ENCODE assay signal across 16 mouse cellular contexts in genomic region chr4:107856958-107857686, GRCm38 (mm10). TPM values are rescaled to one million over a fixed set of nuclear protein-coding genes. Genes with fewer than 3 reads are reported as not detected.
DNase-seq lines count a peak whose midpoint lies in the region; ATAC-seq and TF ChIP-seq lines count a peak whose summit lies in the region.
"Had no signal": no experiment of that assay in that cellular context is flagged by ENCODE, and none has a peak within 500 bp of the region (broad histone marks: within the 10 kb centered on the region; RNA-seq: fewer than 3 reads in every experiment).

No protein-coding gene starts in this region.

- TF ChIP-seq EP300 in stomach, postnatal 0 days (optimal IDR thresholded peaks at IDR 0.05): no peak

- H3K4me3 ChIP-seq in forebrain, embryonic 11.5 days (ENCODE audit: low read depth, low read length): no peak overlapping the region
- no peak overlapping the region for H3K4me3 ChIP-seq in forebrain, embryonic 12.5 days (replicated peaks)
- no peak overlapping the region for H3K4me3 ChIP-seq in midbrain, embryonic 11.5 days (ENCODE audit: low read depth, low read length)
- no peak overlapping the region for H3K4me3 ChIP-seq in midbrain, embryonic 13.5 days (replicated peaks)
- no peak overlapping the region for H3K4me3 ChIP-seq in stomach, postnatal 0 days (ENCODE audit: low read depth, low read length)
- H3K4me3 ChIP-seq: heart, embryonic 15.5 days; limb, embryonic 15.5 days; midbrain, embryonic 12.5 days; neural tube, embryonic 12.5 days had no signal

- no peak overlapping the region for H3K9ac ChIP-seq in forebrain, embryonic 11.5 days (ENCODE audit: low read length)
- no peak overlapping the region for H3K9ac ChIP-seq in forebrain, embryonic 12.5 days
- H3K9ac ChIP-seq in midbrain, embryonic 11.5 days (ENCODE audit: low read length): no peak overlapping the region
- H3K9ac ChIP-seq in midbrain, embryonic 13.5 days (replicated peaks): no peak overlapping the region
- no peak overlapping the region for H3K9ac ChIP-seq in stomach, postnatal 0 days (ENCODE audit: low read length)
- H3K9ac ChIP-seq: heart, embryonic 15.5 days; limb, embryonic 15.5 days; midbrain, embryonic 12.5 days; neural tube, embryonic 12.5 days had no signal

- DNase-seq in forebrain, embryonic 11.5 days (ENCODE audit: low spot score): peak; percentile 29
- DNase-seq in midbrain, embryonic 11.5 days (ENCODE audit: low spot score, missing footprints): peak; percentile 78
- DNase-seq in cerebellum, postnatal 10 days: peak; percentile 77 to 78
- DNase-seq in stomach, postnatal 0 days (ENCODE audit: low spot score): no peak
- no peak for DNase-seq in embryo, embryonic 11 days
- DNase-seq: gastrocnemius, postnatal 36 days; kidney, postnatal 14 days; lung, postnatal 10 days; thymus, adult 18-20 months had no signal

- no peak overlapping the region for H3K27ac ChIP-seq in forebrain, embryonic 11.5 days (ENCODE audit: low read depth, low read length)
- no peak overlapping the region; the same call in 1 of the 2 replicates for H3K27ac ChIP-seq in forebrain, embryonic 12.5 days
- H3K27ac ChIP-seq in midbrain, embryonic 11.5 days (ENCODE audit: low read depth, low read length): no peak overlapping the region
- H3K27ac ChIP-seq in midbrain, embryonic 13.5 days: no peak overlapping the region
- H3K27ac ChIP-seq in stomach, postnatal 0 days (replicated peaks): no peak overlapping the region
- H3K27ac ChIP-seq: heart, embryonic 15.5 days; limb, embryonic 15.5 days; midbrain, embryonic 12.5 days; neural tube, embryonic 12.5 days had no signal

- no peaks in the 10 kb centered on the region for H3K27me3 ChIP-seq in forebrain, embryonic 11.5 days (ENCODE audit: control insufficient read depth, insufficient read depth, low read length)
- H3K27me3 ChIP-seq in forebrain, embryonic 12.5 days: no peaks in the 10 kb centered on the region
- no peaks in the 10 kb centered on the region for H3K27me3 ChIP-seq in midbrain, embryonic 11.5 days (ENCODE audit: control insufficient read depth, insufficient read depth, low read length)
- no peaks in the 10 kb centered on the region for H3K27me3 ChIP-seq in midbrain, embryonic 13.5 days
- H3K27me3 ChIP-seq in stomach, postnatal 0 days (ENCODE audit: control insufficient read depth, insufficient read depth, low read length): no peaks in the 10 kb centered on the region
- H3K27me3 ChIP-seq: heart, embryonic 15.5 days; limb, embryonic 15.5 days; midbrain, embryonic 12.5 days; neural tube, embryonic 12.5 days had no signal

- 81% methylated on average over 11 of the region's 11 CpGs for WGBS in forebrain, embryonic 11.5 days
- WGBS in forebrain, embryonic 12.5 days: 83% methylated on average over 11 of the region's 11 CpGs
- 75% methylated on average over 11 of the region's 11 CpGs for WGBS in midbrain, embryonic 11.5 days
- WGBS in midbrain, embryonic 13.5 days: 72% methylated on average over 11 of the region's 11 CpGs
- WGBS in stomach, postnatal 0 days: 59% methylated on average over 11 of the region's 11 CpGs

- H3K36me3 ChIP-seq in forebrain, embryonic 11.5 days (ENCODE audit: control insufficient read depth, insufficient read depth, low read length): peaks cover 3% of the 10 kb centered on the region
- peaks cover 99% of the 10 kb centered on the region for H3K36me3 ChIP-seq in forebrain, embryonic 12.5 days (replicated peaks)
- H3K36me3 ChIP-seq in midbrain, embryonic 11.5 days (ENCODE audit: control insufficient read depth, insufficient read depth, low read length): peaks cover 14% of the 10 kb centered on the region
- peaks cover 94% of the 10 kb centered on the region for H3K36me3 ChIP-seq in midbrain, embryonic 13.5 days
- H3K36me3 ChIP-seq in stomach, postnatal 0 days (ENCODE audit: control insufficient read depth, insufficient read depth, low read length): no peaks in the 10 kb centered on the region
- H3K36me3 ChIP-seq: heart, embryonic 15.5 days; limb, embryonic 15.5 days had no signal

- no peaks in the 10 kb centered on the region for H3K4me1 ChIP-seq in forebrain, embryonic 11.5 days (replicated peaks; ENCODE audit: control insufficient read depth, insufficient read depth, low read length)
- no peaks in the 10 kb centered on the region for H3K4me1 ChIP-seq in forebrain, embryonic 12.5 days
- H3K4me1 ChIP-seq in midbrain, embryonic 11.5 days (ENCODE audit: control insufficient read depth, insufficient read depth, low read length): no peaks in the 10 kb centered on the region
- H3K4me1 ChIP-seq in midbrain, embryonic 13.5 days (replicated peaks): no peaks in the 10 kb centered on the region
- H3K4me1 ChIP-seq in stomach, postnatal 0 days (replicated peaks; ENCODE audit: control insufficient read depth, insufficient read depth): no peaks in the 10 kb centered on the region
- H3K4me1 ChIP-seq: heart, embryonic 15.5 days; limb, embryonic 15.5 days; midbrain, embryonic 12.5 days; neural tube, embryonic 12.5 days had no signal

- H3K4me2 ChIP-seq in forebrain, embryonic 11.5 days (ENCODE audit: low read depth, low read length, severe bottlenecking): no peak overlapping the region
- no peak overlapping the region for H3K4me2 ChIP-seq in forebrain, embryonic 12.5 days
- H3K4me2 ChIP-seq in midbrain, embryonic 11.5 days: no peak overlapping the region
- no peak overlapping the region for H3K4me2 ChIP-seq in midbrain, embryonic 13.5 days (replicated peaks)
- H3K4me2 ChIP-seq in stomach, postnatal 0 days (replicated peaks; ENCODE audit: low read depth): no peak overlapping the region
- H3K4me2 ChIP-seq: heart, embryonic 15.5 days; limb, embryonic 15.5 days; midbrain, embryonic 12.5 days; neural tube, embryonic 12.5 days had no signal

- peak; percentile 40 for TF ChIP-seq CTCF in stomach, postnatal 0 days (IDR thresholded peaks at IDR 0.05; ENCODE audit: low read depth)

- no peak for ATAC-seq in forebrain, embryonic 11.5 days (replicated peaks; ENCODE audit: low FRiP score)
- no peak for ATAC-seq in forebrain, embryonic 12.5 days (ENCODE audit: low FRiP score)
- no peak for ATAC-seq in midbrain, embryonic 11.5 days (ENCODE audit: low FRiP score)
- no peak for ATAC-seq in midbrain, embryonic 13.5 days
- ATAC-seq in stomach, postnatal 0 days (ENCODE audit: low FRiP score, low TSS enrichment): no peak
- no peak for ATAC-seq in inflammation-experienced regulatory T-cells, adult 6 months

- no peaks in the 10 kb centered on the region for H3K9me3 ChIP-seq in forebrain, embryonic 11.5 days (ENCODE audit: control insufficient read depth, low read length)
- H3K9me3 ChIP-seq in forebrain, embryonic 12.5 days: no peaks in the 10 kb centered on the region
- H3K9me3 ChIP-seq in midbrain, embryonic 11.5 days (ENCODE audit: control insufficient read depth, low read length): no peaks in the 10 kb centered on the region
- H3K9me3 ChIP-seq in midbrain, embryonic 13.5 days: no peaks in the 10 kb centered on the region
- H3K9me3 ChIP-seq in stomach, postnatal 0 days (ENCODE audit: control insufficient read depth, low read length): no peaks in the 10 kb centered on the region
- H3K9me3 ChIP-seq: heart, embryonic 15.5 days; limb, embryonic 15.5 days; midbrain, embryonic 12.5 days; neural tube, embryonic 12.5 days had no signal

RNA-seq across cellular contexts. Expression of gene Magoh, which starts 22.4 kb away (rescaled TPM):
- 214 and 246 TPM in 2 replicates for polyA plus RNA-seq in forebrain, embryonic 11.5 days (2014; fragmentation: Nextera tagmentation; extraction: Ambion mirVana)
- polyA plus RNA-seq in forebrain, embryonic 12.5 days (2016; fragmentation: Nextera tagmentation; extraction: Ambion mirVana): 232 and 233 TPM in 2 replicates
- polyA plus RNA-seq in midbrain, embryonic 11.5 days (2014; fragmentation: Nextera tagmentation; extraction: Ambion mirVana): 268 and 272 TPM in 2 replicates
- 167 and 169 TPM in 2 replicates for polyA plus RNA-seq in midbrain, embryonic 13.5 days (2015; fragmentation: Nextera tagmentation; extraction: Ambion mirVana)
- 126 and 145 TPM in 2 replicates for polyA plus RNA-seq in stomach, postnatal 0 days (2015; fragmentation: Nextera tagmentation; extraction: Ambion mirVana)
- polyA plus RNA-seq in inflammation-experienced regulatory T-cells, adult 6 months (2017; shearing (Covaris generic)): 100 to 1,000 TPM; 115 to 162 (median 117) TPM

RNA-seq across cellular contexts. Expression of gene 0610037L13Rik, which starts 32.5 kb away (rescaled TPM):
- polyA plus RNA-seq in forebrain, embryonic 11.5 days (2014; fragmentation: Nextera tagmentation; extraction: Ambion mirVana): 108 and 116 TPM in 2 replicates
- 110 and 115 TPM in 2 replicates for polyA plus RNA-seq in forebrain, embryonic 12.5 days (2016; fragmentation: Nextera tagmentation; extraction: Ambion mirVana)
- 130 and 134 TPM in 2 replicates for polyA plus RNA-seq in midbrain, embryonic 11.5 days (2014; fragmentation: Nextera tagmentation; extraction: Ambion mirVana)
- polyA plus RNA-seq in midbrain, embryonic 13.5 days (2015; fragmentation: Nextera tagmentation; extraction: Ambion mirVana): 106 and 108 TPM in 2 replicates
- polyA plus RNA-seq in stomach, postnatal 0 days (2015; fragmentation: Nextera tagmentation; extraction: Ambion mirVana): 99.3 and 101 TPM in 2 replicates
- 10 to 100 TPM; 37.6 to 66.3 (median 55.8) TPM for polyA plus RNA-seq in inflammation-experienced regulatory T-cells, adult 6 months (2017; shearing (Covaris generic))

RNA-seq across cellular contexts. Expression of gene Lrp8, which starts 55.1 kb away (rescaled TPM):
- polyA plus RNA-seq in forebrain, embryonic 11.5 days (2014; fragmentation: Nextera tagmentation; extraction: Ambion mirVana): 33.9 and 36.6 TPM in 2 replicates
- polyA plus RNA-seq in forebrain, embryonic 12.5 days (2016; fragmentation: Nextera tagmentation; extraction: Ambion mirVana): 43.3 and 48.3 TPM in 2 replicates
- polyA plus RNA-seq in midbrain, embryonic 11.5 days (2014; fragmentation: Nextera tagmentation; extraction: Ambion mirVana): 21.3 and 21.4 TPM in 2 replicates
- polyA plus RNA-seq in midbrain, embryonic 13.5 days (2015; fragmentation: Nextera tagmentation; extraction: Ambion mirVana): 39.2 and 50.0 TPM in 2 replicates
- polyA plus RNA-seq in stomach, postnatal 0 days (2015; fragmentation: Nextera tagmentation; extraction: Ambion mirVana): 0.85 and 1.3 TPM in 2 replicates
- polyA plus RNA-seq in inflammation-experienced regulatory T-cells, adult 6 months (2017; shearing (Covaris generic)): 1 to 10 TPM; 1.2 to 1.5 (median 1.2) TPM

Comparison
In these comparisons a context has a peak if more than half of its experiments do, and no peak if none do; other contexts are left out.
1. DNase-seq: peak in forebrain, embryonic 11.5 days (single experiment), midbrain, embryonic 11.5 days (single experiment) and cerebellum, postnatal 10 days (2 of 2); none in stomach, postnatal 0 days (single experiment) and embryo, embryonic 11 days (single experiment).